Mouse (Mus musculus): Measurements from ENCODE around the gene Slc36a4.

Slc36a4 gene

GRCm38 (mm10) chr9:15722506-15722905 lies 13.0 kb downstream of the Slc36a4 start:
- DNase-seq (ENCODE audit: low spot score): no peak

DNA sequence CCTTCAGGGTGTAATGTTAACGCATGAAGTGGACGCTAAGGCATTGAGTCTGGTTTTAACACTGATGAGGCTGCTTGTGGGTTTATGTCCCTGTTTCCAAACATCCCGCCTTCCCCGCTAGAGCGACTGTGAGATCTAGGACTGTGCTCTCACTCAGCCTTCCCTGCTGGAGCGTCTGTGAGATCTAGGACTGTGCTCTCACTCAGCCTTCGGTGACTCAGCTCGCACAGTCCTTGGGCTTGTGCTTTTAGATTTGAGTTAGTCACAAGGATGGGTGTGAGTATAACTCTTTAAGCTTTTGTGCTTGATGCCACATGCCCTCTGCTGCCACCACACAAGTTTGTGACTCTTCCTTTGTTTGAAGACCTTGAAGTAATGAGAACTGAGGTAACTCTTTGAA lies 17.6 kb downstream of the Slc36a4 start:
- DNase-seq (ENCODE audit: low spot score): no peak

GRCm38 (mm10) chr9:15731758-15732748 lies 22.5 kb downstream of the Slc36a4 start:
- no peak for DNase-seq (ENCODE audit: low spot score)

- DNase-seq (ENCODE audit: low spot score): no peak
Measured at GRCm38 (mm10) chr9:15734056-15734866, 24.7 kb downstream of the Slc36a4 start.

DNA sequence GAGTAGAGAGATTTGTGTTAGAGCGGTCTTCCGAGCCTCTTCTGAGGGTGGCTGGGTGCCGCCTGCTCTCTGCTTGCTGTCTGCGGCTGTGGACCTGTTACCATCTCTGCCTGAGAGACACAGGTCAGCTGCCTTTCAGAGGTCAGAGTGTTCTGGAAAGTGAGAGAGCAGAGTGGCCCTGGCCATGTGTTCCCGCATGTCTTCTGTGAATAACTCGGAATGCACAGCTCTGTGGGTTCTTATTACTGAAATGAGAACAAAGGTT lies 25.3 kb downstream of the Slc36a4 start:
- no peak for DNase-seq (ENCODE audit: low spot score)

DNA sequence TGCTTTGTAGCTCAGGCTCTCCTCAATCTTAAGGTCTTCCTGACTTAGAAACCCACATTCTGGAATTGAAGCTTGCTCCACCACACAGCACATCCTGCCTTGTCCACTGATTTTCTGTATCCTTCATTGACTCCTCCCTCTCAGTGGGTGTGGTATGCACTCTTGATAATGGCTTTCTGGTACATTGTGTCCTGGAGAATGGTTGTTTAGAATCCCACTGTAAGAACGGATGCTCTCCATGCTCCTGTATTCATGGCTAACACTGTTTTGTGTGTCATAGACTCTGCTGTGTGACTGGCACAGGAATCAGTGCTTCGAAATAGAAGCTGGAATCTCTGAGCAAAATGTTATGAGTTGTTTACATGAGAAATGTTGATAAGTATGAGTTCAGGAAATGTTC lies 28.0 kb downstream of the Slc36a4 start:
- no peak for DNase-seq (ENCODE audit: low spot score)

GRCm38 (mm10) chr9:15741428-15741827 lies 31.9 kb downstream of the Slc36a4 start:
- DNase-seq (ENCODE audit: low spot score): no peak

GRCm38 (mm10) chr9:15741931-15742330 lies 32.4 kb downstream of the Slc36a4 start:
- DNase-seq (ENCODE audit: low spot score): no peak

DNA sequence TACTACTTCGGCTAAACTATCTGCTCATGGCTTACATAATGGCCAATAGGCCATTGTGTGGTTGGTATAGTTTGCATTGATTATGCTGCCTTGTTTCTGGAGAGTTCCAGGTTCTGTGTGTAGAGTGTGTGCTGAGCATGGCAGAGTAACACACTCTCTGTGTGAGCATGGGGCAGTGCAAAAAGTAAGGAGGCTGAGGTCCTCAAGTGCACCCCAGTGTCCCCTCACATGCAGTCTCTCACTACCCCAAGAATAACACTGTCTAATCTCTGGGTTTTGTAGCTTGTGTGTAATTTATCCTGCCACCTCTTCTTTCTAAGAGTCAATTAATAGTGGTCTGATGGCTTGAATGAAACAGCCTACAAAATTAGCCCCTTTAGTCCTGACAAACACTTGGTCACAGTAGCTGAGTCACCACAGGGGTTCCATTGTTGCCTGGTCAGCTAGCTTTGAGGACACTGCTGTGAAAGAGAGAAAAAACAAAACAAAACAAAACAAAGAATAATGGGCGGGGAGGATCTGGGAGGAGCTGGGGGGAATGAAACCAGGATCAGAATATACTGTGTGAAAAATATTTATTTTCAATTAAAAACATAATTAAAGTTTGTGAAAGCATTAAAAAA lies 36.6 kb downstream of the Slc36a4 start:
- no peak for DNase-seq (ENCODE audit: low spot score)

DNA sequence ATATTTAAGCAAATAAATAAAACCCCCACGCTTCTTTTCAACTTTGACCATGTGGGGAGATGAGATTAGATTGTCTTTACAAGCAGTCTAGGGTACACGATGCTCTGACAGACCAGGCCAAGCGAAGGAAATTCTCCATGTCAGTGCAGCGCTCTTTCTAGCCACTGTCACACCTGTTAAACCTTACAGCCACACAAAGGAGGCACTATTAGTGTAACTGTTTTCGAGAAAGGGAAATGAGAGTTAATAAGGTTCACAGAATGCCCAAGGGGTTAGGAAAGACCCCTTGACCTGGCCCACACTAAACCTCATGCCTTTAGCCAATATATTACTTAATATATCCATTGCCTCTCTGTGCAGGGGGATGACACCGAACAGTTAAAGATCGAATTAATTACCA lies 37.1 kb downstream of the Slc36a4 start:
- no peak for DNase-seq (ENCODE audit: low spot score)

DNA sequence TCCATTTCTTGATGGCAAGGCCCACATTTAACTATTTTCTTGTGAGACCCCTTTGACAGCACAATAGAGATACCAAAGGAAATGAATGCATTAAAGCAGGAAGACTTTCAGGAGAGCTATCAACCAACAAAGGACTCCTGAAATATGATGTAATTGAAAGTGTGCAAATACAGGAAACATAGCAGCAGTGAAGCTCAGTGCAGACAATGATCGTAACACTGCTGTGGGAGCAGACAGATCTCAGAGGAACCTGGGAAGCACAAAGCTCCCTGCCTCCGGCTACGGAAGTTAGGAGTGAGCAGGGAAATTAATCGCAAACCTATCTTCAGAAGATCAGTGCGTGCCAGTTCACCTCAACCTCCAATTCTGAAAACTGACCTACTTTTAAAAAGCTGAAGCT lies 38.8 kb downstream of the Slc36a4 start:
- no peak for DNase-seq (ENCODE audit: low spot score)

DNA sequence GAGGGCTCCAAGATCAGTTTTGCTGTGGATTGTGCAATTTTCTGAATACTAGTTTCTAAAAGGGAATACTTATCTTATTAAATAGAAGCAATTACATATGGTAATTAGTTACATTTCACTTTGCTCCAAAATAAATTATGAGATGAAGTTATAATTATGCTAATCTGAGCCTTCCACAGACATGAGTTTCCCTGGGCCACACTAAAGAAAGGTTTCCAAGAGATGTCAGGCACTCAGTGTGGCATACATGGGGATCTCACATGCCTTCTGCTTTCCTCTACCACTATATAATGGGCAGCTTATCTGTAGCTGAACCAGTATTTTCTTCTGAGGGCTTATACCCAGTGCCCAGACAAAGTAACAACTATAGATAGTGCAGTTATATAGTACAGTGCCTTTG lies 49.8 kb downstream of the Slc36a4 start:
- DNase-seq (ENCODE audit: low spot score): no peak

DNA sequence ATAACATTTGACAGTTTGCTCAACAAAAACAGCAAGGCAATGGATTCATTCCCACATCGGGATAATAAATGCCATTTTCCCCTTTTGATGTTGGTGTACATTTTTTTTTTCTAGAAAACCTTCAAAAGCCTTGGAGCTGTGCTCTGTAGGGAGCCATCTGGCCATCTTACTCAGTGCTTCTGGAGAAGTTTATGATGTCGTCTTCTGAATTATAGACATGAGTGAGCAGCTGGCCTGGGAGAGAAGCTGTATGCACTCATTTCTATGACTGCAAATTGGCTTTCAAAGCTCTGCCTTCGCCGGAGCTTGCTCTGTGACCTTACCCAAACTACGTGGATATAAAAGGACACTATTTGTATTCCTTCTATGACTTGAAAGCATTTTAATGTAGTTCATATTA lies 56.8 kb downstream of the Slc36a4 start:
- DNase-seq (ENCODE audit: low spot score): no peak

- no peak for DNase-seq (ENCODE audit: low spot score)
Measured at GRCm38 (mm10) chr9:15766821-15767220, 57.3 kb downstream of the Slc36a4 start.

DNA sequence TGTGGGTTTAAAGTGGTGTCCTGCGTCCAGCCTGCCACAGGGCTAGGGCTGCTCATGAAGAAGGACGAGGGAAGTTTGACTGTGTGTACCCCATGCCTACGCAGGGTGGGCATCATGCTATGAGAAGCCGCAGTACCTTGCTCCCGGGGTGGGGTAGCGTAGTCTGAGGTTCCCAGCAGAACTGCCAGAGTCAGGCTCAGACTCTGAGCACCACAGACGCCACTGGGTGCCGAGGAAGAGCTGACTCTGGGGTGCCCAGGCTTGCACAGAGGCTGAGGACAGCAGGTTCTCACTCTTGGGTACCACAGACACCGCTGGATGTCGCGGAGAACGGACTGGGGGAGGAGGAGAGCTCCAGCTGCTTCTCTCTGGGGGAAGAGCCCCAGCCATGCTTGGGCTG lies 63.2 kb downstream of the Slc36a4 start:
- DNase-seq (ENCODE audit: low spot score): no peak

GRCm38 (mm10) chr9:15773426-15773825 lies 63.9 kb downstream of the Slc36a4 start:
- no peak for DNase-seq (ENCODE audit: low spot score)

DNA sequence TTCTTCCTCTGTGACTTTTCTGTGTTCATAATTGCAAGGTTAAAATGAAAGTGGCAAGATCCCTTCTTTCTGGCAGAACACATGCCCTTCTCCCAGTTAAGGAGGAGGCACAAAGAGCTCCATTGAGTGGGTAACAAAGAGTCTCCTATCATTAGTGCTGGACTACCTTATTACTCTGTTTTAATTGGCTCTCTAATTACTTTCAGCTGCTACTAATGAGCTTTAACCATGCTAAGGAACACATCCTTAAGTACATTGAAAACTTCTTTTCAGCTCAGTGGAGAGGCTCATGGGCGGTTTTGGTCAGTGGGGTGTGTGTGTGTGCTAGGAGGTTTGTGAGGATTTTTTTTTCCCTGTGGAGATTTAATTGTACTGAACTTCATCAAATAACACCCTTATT lies 65.4 kb downstream of the Slc36a4 start:
- no peak for DNase-seq (ENCODE audit: low spot score)

DNA sequence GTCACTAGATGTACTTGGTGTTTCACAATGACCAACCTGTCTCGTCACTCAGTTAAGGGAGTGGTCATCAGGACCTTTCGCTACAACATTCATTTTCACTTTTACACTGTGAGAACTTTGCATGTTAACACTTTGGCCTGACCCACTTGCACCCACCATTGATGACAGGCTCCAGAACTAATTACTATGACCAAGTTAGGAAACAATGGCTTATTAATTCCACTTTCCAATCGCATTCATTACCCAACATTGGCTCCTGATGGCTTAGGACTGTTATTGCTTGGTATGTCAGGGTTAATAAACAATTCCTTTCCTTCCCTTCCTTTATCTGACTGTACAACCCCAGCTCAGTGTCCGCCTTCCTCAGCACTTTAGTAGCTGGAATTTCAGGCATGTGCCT lies 72.4 kb downstream of the Slc36a4 start:
- no peak for DNase-seq (ENCODE audit: low spot score)

DNA sequence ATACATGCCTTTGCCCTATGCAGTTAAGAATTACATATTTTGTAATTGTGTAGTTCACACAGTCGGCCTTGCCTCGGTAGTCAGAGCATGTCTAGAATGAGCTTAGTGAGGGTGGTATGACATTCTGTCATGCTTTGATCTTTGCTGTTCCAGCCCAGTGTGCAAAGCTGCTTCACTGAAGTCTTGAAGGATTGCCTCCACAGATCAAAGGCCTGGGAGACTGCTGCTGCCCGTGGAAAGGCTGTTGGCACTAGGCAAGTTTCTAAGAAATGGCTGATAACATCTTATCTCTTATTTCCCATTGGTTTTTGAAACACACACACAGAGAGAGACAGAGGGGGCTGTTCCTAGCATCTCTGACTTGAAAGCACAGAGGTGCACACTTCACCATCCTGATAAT lies 76.7 kb downstream of the Slc36a4 start:
- no peak for DNase-seq (ENCODE audit: low spot score)

GRCm38 (mm10) chr9:15786610-15787009 lies 77.1 kb downstream of the Slc36a4 start:
- DNase-seq (ENCODE audit: low spot score): no peak

DNA sequence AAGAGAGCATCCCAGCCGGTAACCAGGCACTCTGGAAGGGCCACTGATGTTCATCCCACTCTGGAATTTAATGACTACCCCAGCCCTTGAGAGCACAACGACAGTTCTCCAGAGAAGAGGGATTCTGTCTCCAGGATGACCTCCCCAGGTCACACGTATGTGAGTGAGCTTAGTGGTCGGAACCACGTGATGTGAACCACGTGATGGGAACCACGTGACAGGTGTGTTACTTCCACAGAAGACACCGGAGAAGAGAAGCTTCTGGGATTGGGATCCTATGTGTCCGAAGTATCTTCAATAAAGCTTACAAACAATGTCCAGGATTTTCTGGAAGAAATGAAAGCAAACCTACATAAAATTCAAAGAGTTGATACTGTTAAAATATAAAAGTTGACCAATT lies 82.5 kb downstream of the Slc36a4 start:
- no peak for DNase-seq (ENCODE audit: low spot score)

All from ovary, postnatal 36 days (tissue).